Mouse (Mus musculus) testis, adult 2 months (tissue): Measurements from ENCODE around the gene Mapre3.

Source experiments
- CTCF ChIP-seq: fragments of 200-500 bp; IDR thresholded peaks from 2 replicates; pipeline ENCODE4 v1.5.1; 2012; ENCODE audit warnings: low read depth, mild to moderate bottlenecking, inconsistent platforms, low read length, moderate library complexity; ENCODE audit not compliant: control insufficient read depth, insufficient read depth, insufficient replicate concordance
- POLR2A ChIP-seq: fragments of 200-500 bp; IDR thresholded peaks from 2 replicates; pipeline ENCODE4 v1.6.1; 2012; ENCODE audit warnings: low read depth, mild to moderate bottlenecking, inconsistent platforms, low read length, moderate library complexity; ENCODE audit not compliant: control insufficient read depth

DNA sequence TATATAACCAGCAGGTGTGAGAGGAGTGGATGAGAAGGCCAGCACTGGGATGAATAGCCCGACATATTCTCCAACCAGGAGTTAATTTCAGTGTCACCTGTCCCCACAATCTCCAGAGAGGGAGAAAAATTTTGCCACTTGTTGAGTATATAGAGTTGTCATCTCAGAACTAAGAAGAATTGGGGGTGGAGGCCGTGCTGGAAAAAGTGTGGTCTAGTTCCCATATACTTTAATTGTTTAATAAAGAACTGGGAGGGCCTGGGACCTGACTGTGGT, 55.6 kb downstream of the Mapre3 start:
- TF ChIP-seq CTCF, result no peak
- TF ChIP-seq POLR2A, result no peak
